Mouse (Mus musculus): Measurements from ENCODE around the gene Kcnj12.

Gene Kcnj12

DNA sequence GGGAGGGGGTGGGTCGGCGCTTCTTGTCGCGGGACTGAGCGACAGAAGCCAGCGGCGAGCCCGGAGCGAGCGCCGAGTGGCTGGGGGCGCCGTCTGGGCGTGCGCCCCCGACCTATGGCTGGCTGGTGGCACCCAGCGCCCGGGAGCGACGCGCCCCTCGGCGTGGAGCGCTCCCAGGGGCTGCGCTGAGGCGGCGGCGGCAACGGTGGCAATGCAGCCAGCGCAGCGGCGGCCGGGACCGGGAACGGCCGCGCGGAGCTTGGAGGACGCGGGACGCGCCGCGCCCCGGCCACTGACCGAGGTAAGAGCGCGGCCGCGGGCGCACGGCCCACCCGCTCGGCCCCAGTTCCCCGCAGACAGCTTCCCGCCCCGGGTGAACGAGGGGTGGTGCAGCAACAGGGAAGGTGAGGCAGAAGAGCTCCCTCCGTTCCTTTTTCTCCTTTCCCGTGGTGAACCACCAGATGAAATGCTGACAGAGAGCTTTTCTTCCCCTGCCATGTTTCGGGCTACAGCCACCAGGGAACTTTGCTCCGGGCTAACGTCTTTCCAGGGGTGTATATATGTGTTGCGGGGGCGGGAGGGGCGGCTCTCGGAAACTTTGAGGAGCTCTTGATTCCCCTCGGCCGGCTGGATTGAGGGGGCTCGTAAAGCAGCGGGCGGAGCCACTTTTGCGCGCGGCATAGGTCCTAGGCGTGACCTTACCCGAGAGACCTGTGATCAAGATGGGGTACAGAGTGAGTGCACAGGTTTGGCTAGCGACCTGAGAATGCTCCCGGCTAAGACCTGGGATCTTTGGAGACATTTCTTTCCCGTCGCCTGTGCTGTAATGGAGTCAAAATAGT, at the start of gene Kcnj12:
Gene Kcnj12, plus strand, starts transcription at position 15 of the 842 bp plus-strand sequence.
- DNase-seq = no peak

DNA sequence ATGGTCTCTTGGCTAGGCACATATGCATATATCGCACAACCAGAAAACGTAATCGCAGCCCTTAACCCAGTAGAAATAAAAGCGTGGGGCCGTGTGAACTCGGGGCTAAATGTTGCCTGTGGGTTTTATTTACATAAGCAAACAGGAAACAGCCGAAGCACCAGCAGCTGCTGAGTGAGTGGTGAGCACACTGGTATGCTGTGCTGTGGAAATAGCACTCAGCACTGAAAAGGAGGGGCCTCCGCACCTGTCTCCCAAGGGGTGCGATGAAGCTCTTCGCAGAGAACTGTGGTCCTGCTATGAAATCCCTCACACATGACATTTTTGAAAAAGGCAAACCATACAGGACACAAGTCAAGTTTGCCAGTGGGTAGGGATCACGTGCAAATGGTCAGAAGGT, 47.3 kb upstream of the Kcnj12 start:
- peak in 1 of 2 experiments; percentile 9 for DNase-seq

DNA sequence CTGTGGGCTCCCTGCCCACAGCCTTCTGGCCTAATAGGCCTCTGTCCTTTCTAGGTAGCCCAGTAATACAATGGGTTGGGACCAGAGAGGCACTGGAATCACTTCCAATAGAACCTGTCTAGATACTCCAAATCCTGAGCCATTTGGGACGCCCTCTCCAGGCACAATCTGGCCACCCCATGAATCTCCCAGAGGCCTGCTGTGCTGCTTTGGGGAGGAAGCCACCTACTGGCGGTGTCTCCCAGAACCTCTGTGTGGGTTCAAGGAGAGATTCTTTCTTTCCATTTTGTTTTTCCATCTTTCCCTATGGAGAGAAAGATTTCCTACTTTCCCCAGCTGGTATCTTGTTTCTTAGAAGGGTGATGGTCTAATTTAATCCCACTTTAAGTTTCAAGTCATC, 46.1 kb upstream of the Kcnj12 start:
- DNase-seq = no peak

DNA sequence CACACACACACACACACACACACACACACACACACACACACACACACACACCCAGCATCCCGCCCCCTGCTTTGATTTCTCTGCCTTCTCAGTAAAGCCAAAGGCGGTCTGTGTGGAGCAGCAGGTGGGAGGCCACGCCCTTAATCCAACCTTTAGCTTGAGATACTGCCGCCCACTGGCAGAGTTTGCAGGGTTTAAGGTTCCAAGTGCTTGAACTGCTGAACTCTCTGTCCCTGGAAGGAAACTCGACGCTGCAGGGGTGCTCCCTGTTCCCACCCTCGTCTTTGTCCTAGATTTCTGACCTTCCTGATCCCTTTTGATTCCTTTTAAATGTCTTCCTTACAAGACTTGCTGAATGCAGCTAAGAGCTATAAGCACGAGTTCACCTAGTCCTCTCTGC, 45.6 kb upstream of the Kcnj12 start:
- peak in 1 of 2 experiments; percentile 26 for DNase-seq

DNA sequence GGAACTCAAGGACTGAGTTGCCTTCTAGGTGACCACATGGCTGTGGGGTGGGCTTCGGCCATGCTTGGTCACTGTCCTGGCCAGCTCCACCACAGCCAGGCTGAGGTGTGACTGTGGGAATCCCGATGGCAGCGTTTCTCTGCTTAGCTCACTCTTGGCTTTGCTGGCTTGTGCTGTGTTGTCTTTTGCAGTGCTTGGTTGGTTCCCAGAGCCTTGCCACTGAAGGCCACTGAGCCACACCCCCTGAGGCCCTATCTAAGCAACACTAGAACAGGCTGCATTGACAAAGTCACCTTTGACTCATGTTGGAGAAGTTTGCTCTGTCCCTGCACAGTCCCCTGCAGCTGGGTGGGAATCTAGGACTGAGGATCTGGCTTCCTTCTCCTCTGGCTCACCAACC, 45.2 kb upstream of the Kcnj12 start:
- no peak for DNase-seq

DNA sequence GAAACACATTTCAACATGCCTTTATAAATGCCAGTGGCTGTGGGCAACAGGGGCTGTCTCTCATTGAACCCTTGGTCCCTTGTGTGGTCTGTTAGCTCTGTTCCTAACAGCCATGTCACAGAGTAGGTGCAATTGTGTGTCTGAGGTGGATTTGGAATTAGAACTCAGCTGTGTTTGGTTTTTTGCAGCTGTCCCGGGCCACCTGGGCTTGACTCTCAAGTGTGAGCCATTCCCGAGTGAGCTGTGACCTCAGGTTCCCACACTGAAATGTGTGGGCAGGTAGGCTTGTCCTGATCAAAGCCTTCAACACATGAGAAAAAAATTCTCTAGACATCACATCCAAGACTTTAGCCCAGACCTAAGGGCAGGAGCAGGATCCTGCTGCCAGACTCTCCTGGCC, 43.7 kb upstream of the Kcnj12 start:
- DNase-seq = no peak

DNA sequence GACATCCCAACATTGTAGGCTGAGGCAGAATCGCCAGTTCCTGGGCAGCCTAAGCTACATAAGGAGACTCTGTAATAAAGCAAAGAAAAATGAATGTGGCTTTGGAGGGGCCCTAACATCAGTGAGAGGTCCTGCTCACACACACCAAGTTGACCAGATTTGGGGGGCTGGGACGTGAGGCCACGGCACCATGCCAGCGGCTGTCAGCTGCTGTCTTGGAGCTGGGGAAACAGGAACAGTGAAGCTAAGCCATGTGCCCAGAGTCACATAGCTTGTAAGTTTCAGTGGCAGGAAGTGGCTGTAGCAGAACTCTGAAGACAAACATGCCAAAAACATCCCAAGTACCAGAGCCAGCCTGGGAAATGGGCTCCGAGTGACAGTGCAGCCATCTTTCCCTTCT, 42.6 kb upstream of the Kcnj12 start:
- DNase-seq = no peak

DNA sequence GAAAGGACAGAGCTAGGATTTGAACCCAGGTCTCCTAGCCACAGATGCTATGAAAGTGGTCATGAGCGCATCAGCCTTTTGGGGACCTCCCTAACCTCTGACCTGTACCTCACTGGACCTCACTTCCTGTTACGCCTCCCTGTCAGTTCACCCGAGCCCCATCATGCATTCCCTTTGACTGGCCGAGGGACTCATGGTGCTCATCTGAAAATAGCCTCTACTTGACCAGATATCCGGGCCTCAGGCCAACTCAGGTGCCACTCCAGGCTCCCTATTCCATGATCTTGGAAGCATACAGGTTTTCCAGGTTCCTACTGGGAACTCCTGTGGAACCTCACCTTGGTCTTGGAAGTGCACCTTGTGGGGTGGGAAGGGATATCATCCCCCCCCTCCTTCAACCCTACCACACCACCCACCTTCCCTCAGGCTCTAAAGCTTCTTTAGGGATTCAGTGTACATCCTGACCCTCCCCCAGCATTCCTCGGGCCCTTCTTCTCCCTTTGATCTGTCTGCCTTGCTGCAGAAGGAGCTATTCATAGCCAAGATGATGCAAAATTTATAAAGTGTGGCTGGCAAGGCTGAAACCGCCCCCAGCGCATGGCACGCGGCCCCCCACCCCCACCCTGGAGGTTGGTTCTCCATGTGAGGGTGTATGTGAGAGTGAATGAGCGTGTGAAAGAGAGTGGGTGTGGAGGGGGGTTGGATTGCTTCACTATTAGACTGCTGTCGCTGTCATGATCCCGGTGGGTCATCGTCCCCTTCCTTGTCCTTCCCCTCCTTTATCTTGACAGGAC, 40.5 kb upstream of the Kcnj12 start:
- DNase-seq = no peak

DNA sequence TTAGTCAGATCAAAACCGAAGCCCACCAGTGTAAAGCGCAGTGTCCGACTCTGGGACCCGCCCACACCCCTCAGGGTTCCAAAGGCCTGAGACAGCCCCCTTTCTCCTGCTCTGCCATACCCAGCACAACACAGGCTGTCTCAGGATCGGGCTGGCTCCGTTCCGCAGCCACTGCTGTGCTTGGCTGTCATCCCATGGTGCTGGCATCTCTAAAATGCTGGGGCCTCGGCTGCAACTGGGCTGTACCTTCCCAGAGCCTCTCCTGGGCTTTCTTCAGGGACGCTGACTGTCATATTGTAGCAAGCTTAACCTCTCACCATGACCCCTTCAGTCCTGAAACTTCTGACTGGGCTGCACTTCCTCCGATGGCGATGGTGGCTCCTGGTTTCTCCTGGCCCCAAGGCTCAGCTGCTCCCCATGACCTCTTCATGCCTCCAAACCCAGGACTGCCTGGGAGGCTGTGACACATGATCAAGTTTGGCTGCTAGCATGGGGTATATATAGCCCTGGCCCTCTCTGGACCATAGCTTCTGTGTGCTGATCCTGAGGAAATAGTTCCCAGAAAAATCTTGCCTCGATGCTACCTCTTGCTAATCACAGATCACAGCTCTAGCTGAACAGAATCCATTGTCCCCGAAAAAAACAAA, 37.3 kb upstream of the Kcnj12 start:
- no peak for DNase-seq

DNA sequence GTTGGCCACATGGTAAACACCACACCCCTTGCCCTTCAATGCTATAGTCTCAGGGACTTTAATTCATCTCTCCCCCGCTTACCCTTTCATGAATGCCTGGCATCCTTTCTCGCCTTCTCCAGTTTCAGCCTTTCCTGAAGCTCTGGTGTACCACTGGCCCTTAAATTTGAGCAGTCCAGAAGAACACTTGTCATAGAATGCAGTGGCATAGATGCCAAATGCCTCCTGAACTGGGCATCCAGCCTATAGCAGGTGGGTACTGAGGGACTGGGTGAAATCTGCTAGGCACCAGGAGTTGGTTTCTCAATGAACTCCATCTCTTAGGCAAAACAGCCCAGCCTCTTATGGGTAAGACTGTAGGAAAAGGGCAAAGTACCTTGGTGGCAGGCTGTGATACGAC, 31.9 kb upstream of the Kcnj12 start:
- no peak for DNase-seq

DNA sequence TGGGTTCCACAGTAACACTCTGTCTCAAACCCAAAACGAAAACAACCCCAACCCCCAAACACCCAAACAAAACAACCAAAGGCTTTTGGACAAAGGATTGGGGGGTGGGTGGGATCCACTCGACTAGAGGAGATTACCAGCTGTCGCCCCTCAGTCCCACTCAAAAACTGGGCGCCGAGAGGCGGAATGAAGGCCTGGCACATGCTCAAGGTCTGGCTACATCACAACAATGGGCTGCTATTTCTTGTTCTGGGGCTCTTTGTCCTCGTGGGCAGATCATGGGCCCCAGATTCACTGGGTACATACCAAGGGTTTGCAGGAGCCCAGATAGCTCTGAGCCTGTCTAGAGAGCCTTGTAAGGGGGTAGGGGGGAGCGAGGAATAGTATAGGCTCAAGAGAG, 19.6 kb upstream of the Kcnj12 start:
- DNase-seq = no peak

DNA sequence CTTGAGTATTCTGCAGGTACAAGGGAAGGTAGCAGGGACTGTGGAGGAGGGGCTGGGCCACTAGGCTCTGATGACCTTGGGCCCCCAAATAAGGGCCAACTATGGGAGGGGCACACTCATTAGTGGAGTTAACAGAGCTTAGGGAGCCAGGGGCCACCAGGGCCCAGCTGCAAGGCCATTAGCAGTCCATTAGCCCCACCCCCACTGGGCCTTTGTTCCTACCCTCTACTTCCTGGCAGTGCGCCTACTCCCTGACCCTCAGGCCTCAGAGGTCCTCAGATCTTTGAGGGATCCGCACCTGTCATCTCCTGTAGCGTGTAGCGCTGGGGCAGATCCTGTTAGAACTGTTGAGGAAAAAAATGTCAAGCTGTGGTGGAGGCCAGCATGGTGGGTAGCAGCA, 18.3 kb upstream of the Kcnj12 start:
- DNase-seq = no peak

DNA sequence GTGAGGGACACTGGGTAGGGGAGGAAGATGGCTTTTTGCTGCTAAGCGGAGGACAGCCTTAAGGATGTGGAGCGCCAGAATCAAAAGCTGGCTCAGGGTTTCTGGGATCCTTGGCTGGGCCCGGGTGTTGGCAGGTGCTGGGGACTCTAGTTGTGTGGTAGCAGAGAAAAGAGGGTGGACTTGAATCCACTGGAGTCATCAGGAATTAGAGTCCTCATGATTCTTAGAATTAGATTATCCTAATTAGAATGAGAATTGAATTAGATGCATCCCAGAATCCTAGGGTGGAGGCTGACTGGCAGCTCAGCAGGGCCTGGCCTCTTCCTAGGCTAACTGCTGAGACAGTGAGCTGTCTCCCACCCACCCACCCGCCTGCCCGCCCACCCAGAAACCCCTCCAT, 17.6 kb upstream of the Kcnj12 start:
- no peak for DNase-seq

DNA sequence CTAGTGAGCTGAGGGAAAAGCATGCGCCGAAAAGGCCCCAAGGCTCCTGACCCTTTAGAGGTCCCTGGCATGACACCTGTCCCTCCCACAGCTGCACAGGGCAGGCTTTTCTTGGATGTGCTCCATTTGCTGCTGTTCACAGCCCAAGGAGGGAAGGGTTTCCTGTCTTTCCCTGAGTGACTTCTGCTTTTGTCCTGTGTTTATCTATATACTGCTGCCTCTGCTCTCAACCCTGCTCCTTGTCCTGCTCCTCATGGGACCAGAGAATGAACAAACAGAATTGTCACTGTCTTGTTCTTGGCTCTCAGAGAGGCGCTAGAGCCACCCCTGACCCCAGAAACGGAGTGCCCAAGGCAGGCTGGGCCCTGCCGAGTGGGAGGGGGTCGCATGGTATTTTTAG, 17.0 kb upstream of the Kcnj12 start:
- no peak for DNase-seq

DNA sequence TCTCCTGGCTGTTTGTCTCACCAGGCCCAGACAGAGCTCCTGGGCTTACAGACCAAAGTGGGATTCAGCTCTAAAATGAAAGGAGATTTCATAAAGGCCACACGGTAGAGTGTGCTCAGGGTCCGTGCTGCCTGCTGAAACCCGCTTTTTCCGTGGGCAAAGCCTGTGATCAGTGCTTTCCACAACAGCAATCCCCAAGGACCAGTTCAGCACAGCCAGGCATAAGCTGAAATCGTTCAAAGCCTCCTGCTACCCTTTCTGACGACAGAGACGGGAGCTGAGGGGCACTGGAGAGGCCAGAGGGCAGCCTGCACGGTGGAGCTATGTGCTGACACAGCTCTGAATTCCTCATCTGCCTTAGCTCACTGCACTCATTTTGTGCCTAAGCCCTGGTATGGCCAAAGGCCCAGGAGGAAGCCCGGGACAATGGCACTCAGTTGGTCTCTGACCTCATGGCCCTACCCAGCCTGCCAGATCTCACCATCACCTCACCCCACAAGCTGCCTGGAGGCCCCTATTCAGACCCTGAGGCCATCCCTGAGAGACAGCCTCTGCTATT, 10.5 kb upstream of the Kcnj12 start:
- no peak for DNase-seq

DNA sequence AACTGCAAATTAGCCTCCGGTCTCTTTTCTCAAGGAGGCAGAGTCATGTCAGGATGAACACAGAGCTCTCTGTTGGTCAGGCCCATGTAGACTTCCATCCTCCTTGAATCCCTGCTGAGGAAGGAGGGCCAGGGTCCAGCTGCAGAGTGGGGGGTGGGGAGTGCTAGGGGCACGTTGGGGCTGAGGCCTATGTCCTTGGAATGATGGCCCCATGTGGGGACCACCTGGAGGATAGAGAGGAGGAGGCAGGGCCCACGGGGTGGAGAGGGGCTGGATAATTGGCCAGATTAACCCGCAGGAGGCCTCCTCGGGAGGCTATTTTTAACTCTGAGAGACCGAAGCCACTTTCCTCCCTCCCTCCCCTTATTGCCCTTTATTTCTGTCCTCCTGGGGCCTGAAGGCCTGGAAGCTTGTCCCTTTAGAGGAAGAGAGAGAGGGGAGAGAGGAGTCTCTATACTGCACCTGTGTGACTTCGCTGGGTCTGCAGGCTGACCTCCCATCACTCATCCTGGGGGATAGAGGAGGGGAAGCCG, 5.4 kb upstream of the Kcnj12 start:
- no peak for DNase-seq

DNA sequence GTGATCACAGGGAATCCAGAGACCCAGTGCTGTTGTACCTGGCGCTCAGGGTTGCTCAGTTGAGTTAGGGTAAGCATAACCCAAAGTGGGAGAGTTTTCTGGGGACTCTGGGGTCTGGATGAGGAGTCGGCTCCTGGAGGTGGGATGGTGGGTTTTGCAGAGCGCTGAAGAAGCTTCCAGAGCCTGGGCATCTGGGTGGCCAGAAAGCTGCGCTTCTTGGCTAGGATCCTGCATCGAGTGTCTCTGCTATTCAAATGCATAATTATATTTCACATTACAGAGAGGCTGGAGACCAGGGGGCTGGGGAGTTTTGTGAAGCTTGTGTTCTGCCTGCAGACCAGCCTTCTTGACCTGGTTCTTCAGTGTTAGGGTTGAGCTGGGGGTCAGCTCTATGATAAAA, 1.2 kb upstream of the Kcnj12 start:
- no peak for DNase-seq

DNA sequence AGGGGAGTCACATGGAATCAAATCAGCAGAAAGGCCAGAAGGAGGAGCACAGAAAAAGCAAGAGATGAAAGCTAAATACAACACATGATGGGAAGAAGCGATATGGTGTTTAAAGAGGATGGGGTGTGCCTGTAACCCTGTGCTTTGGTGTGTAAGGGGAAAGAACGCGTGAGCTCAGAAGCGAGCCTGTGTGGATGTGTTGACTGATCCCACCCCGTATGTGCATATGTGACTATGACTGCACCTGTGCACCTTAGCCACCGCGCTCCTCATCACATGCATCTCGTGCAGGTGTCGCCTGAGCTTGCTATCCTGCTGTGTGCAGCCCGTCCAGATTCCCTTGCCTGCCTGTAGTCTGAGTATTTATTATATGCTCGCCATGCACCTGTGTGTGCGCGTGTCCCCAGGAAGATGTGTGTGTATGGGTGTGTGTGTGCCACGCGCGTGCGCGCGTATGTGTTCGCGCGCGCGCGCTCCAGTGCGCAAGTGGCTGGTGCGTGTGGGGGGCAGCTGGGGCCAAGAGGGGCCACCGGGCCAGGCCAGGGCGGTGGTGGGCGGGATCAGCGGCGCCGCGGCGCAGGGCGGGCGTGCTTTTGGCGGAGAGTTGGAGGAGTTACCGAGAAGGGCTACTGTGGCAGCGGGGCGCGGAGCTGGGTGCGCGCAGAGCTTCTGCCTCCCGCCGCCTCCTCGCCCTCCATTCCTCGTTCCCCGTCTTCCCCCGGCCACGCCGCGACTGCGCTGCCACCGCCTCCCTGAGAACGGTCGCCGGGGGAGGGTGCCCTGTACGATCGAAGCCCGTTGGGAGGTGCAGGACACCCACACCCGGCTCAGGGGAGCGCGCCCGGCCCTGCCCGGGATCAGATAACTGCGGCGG, 451 bp upstream of the Kcnj12 start:
- DNase-seq = no peak

DNA sequence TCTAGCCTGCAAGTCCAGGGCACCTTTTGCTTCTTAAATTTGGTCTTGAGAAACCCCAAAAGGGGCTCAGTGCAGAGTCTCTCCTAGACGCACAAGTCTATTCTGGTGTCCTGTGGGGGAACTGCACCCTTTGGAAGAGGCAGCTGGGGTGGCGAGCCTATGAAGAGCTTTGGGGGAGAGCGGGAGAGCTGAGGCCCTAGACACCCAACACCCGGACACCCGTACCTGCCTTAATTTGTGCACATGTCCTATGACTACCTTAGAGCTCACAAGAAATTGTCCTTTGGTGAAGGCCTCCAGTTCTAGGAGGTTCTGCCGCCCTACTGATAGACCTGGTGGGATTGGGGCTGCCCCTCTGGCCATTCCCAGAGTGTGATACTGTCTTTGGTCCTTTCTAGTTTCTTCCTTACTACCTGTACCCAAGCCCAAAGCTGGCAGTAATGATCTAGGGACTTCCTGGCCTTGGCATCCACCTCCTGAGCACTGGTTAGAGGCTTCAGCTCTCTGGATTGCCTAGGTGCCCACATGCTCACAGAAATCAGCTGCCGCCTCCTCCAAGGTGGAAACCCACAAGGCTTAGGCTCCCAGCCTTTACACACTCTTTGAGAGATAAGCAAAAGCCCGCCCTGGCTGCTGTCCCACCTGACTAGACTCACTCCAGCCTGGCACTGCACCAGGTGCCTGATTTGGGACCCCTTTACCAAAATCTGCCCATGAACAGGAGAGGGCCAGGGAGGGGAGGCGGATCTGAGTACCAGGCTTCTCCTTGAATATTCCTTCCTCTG, 1.2 kb downstream of the Kcnj12 start:
- no peak for DNase-seq

DNA sequence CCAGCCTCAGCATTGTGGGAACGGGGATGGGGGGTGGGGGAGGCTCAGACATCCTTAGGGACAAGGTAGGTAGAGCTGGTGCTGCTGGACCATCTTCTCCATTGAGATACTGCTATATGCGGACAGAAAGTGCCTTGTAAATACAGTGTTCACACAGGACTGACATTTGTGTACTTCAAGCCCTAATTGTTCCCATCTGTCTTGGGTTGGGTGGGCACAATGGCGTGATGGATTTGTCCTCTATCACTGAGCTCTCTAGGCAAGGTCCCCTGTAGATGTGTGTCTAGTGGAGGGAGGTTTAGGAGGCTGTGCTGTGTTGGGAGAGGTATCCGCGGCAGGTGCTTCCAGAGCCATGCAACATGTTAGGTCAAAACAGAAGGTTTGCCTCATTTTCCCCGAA, 2.0 kb downstream of the Kcnj12 start:
- no peak for DNase-seq

DNA sequence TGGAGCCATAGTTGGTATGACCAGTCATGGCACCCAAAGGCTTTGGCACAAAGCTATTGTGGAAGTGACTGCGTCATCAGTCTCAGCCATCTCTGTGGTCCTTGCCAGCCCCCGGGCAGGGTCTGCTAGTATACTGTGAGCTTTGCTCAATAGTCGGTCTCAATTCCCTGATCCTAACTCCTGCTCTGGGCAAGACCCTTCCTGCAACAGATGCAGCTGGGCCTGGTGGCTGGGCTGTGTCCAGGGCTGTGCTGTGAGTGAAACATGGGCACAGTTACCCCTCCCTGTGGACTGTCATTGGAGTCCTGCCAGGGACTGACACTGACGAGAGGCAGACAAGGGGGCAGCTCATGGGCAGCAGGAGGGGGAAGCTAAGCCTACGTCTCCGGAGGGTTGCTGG, 2.6 kb downstream of the Kcnj12 start:
- no peak for DNase-seq
